Mouse (Mus musculus): ENCODE measurements around the gene Krit1. TPM values are rescaled to one million over a fixed set of nuclear protein-coding genes. Genes with fewer than 3 reads are reported as not detected.
"Not testable (repeated sequence)": the region's sequence is repeated elsewhere in the genome, so short reads cannot be mapped to it uniquely, and the experiment has no call there.

Gene Krit1
- polyA plus RNA-seq, 1 experiment from 2014 or later, result 30.8 TPM

GRCm38 (mm10) chr5:3784751-3785496 is 18.1 kb upstream of the Krit1 start:
- H3K9me3 ChIP-seq (ENCODE audit: low read length), result no peaks in the 10 kb centered on the region
- H3K4me2 ChIP-seq (replicated peaks; ENCODE audit: low read depth, low read length), result no peak overlapping the region
- no peak overlapping the region for H3K4me3 ChIP-seq (ENCODE audit: low read depth, low read length)
- no peak; the same call in 1 of the 2 replicates for ATAC-seq
- TF ChIP-seq EP300 (IDR thresholded peaks at IDR 0.05), result no peak
- no peak for TF ChIP-seq CTCF (IDR thresholded peaks at IDR 0.05)
- H3K36me3 ChIP-seq (ENCODE audit: insufficient read depth, low read length), result no peaks in the 10 kb centered on the region
- no peak overlapping the region for H3K27ac ChIP-seq (ENCODE audit: low read length)
- no peaks in the 10 kb centered on the region for H3K27me3 ChIP-seq (replicated peaks; ENCODE audit: insufficient read depth, low read length)
- DNase-seq (ENCODE audit: low spot score), result peak; percentile 28
- 64% methylated on average over 1 of the region's 1 CpGs for WGBS
- no peak overlapping the region for H3K9ac ChIP-seq (replicated peaks; ENCODE audit: low read depth)
- H3K4me1 ChIP-seq (ENCODE audit: insufficient read depth, low read depth, low read length), result no peaks in the 10 kb centered on the region

- H3K9ac ChIP-seq (replicated peaks; ENCODE audit: low read depth), result no peak overlapping the region
- H3K27ac ChIP-seq (ENCODE audit: low read length), result no peak overlapping the region
- DNase-seq (ENCODE audit: low spot score) (peak; percentile 15), ATAC-seq (peak; percentile 16; the same call in 1 of the 2 replicates)
- H3K4me1 ChIP-seq (ENCODE audit: insufficient read depth, low read depth, low read length), result no peaks in the 10 kb centered on the region
- H3K4me3 ChIP-seq (ENCODE audit: low read depth, low read length), result no peak overlapping the region
- no peaks in the 10 kb centered on the region for H3K36me3 ChIP-seq (ENCODE audit: insufficient read depth, low read length)
- H3K4me2 ChIP-seq (replicated peaks; ENCODE audit: low read depth, low read length), result no peak overlapping the region
- H3K9me3 ChIP-seq (ENCODE audit: low read length), result no peaks in the 10 kb centered on the region
- TF ChIP-seq EP300 (IDR thresholded peaks at IDR 0.05), result no peak
- no peak for TF ChIP-seq CTCF (IDR thresholded peaks at IDR 0.05)
- H3K27me3 ChIP-seq (replicated peaks; ENCODE audit: insufficient read depth, low read length), result no peaks in the 10 kb centered on the region
- WGBS, result 66% methylated on average over 4 of the region's 4 CpGs
Measured at GRCm38 (mm10) chr5:3787548-3787947, 15.4 kb upstream of the Krit1 start.

- Histone ChIP-seq H3K36me3 (ENCODE audit: insufficient read depth, low read length) (no peaks in the 10 kb centered on the region), H3K4me3 (ENCODE audit: low read depth, low read length) (no peak overlapping the region), H3K9ac (replicated peaks; ENCODE audit: low read depth) (no peak overlapping the region), H3K4me1 (ENCODE audit: insufficient read depth, low read depth, low read length) (no peaks in the 10 kb centered on the region), H3K27me3 (replicated peaks; ENCODE audit: insufficient read depth, low read length) (no peaks in the 10 kb centered on the region), H3K4me2 (replicated peaks; ENCODE audit: low read depth, low read length) (no peak overlapping the region), H3K9me3 (ENCODE audit: low read length) (no peaks in the 10 kb centered on the region), H3K27ac (ENCODE audit: low read length) (no peak overlapping the region)
- no peak for ATAC-seq
- TF ChIP-seq CTCF (IDR thresholded peaks at IDR 0.05) (no peak), EP300 (IDR thresholded peaks at IDR 0.05) (no peak)
- DNase-seq (ENCODE audit: low spot score), result no peak
Measured at GRCm38 (mm10) chr5:3791048-3791447, 11.9 kb upstream of the Krit1 start.

GRCm38 (mm10) chr5:3797101-3797500 is 5.9 kb upstream of the Krit1 start:
- not testable (repeated sequence) for H3K9ac ChIP-seq (replicated peaks; ENCODE audit: low read depth); H3K36me3 ChIP-seq (ENCODE audit: insufficient read depth, low read length); DNase-seq (ENCODE audit: low spot score); H3K4me1 ChIP-seq (ENCODE audit: insufficient read depth, low read depth, low read length); ATAC-seq; H3K27me3 ChIP-seq (replicated peaks; ENCODE audit: insufficient read depth, low read length); H3K9me3 ChIP-seq (ENCODE audit: low read length); H3K4me3 ChIP-seq (ENCODE audit: low read depth, low read length); H3K27ac ChIP-seq (ENCODE audit: low read length); H3K4me2 ChIP-seq (replicated peaks; ENCODE audit: low read depth, low read length)
- WGBS, result 90% methylated on average over 2 of the region's 2 CpGs

GRCm38 (mm10) chr5:3798656-3799055 is 4.3 kb upstream of the Krit1 start:
- not testable (repeated sequence) for H3K4me2 ChIP-seq (replicated peaks; ENCODE audit: low read depth, low read length); H3K9ac ChIP-seq (replicated peaks; ENCODE audit: low read depth); H3K4me3 ChIP-seq (ENCODE audit: low read depth, low read length); H3K9me3 ChIP-seq (ENCODE audit: low read length); H3K36me3 ChIP-seq (ENCODE audit: insufficient read depth, low read length); H3K27ac ChIP-seq (ENCODE audit: low read length); H3K4me1 ChIP-seq (ENCODE audit: insufficient read depth, low read depth, low read length); H3K27me3 ChIP-seq (replicated peaks; ENCODE audit: insufficient read depth, low read length); DNase-seq (ENCODE audit: low spot score); ATAC-seq

GRCm38 (mm10) chr5:3800041-3800440 is 2.9 kb upstream of the Krit1 start:
- DNase-seq (ENCODE audit: low spot score) (no peak), ATAC-seq (no peak)
- H3K4me3 ChIP-seq (ENCODE audit: low read depth, low read length), result no peak overlapping the region
- no peaks in the 10 kb centered on the region for H3K9me3 ChIP-seq (ENCODE audit: low read length)
- WGBS, result 77% methylated on average over 1 of the region's 1 CpGs
- H3K4me1 ChIP-seq (ENCODE audit: insufficient read depth, low read depth, low read length), result no peaks in the 10 kb centered on the region
- H3K9ac ChIP-seq (replicated peaks; ENCODE audit: low read depth), result no peak overlapping the region
- no peaks in the 10 kb centered on the region for H3K27me3 ChIP-seq (replicated peaks; ENCODE audit: insufficient read depth, low read length)
- H3K36me3 ChIP-seq (ENCODE audit: insufficient read depth, low read length), result no peaks in the 10 kb centered on the region
- no peak overlapping the region for H3K4me2 ChIP-seq (replicated peaks; ENCODE audit: low read depth, low read length)
- no peak overlapping the region for H3K27ac ChIP-seq (ENCODE audit: low read length)
- TF ChIP-seq EP300 (IDR thresholded peaks at IDR 0.05) (no peak), CTCF (IDR thresholded peaks at IDR 0.05) (no peak)

GRCm38 (mm10) chr5:3800881-3801280 is 2.1 kb upstream of the Krit1 start:
- TF ChIP-seq CTCF (IDR thresholded peaks at IDR 0.05) (no peak), EP300 (IDR thresholded peaks at IDR 0.05) (no peak)
- H3K4me3 ChIP-seq (ENCODE audit: low read depth, low read length), result no peak overlapping the region
- no peaks in the 10 kb centered on the region for H3K27me3 ChIP-seq (replicated peaks; ENCODE audit: insufficient read depth, low read length)
- no peaks in the 10 kb centered on the region for H3K36me3 ChIP-seq (ENCODE audit: insufficient read depth, low read length)
- no peaks in the 10 kb centered on the region for H3K4me1 ChIP-seq (ENCODE audit: insufficient read depth, low read depth, low read length)
- H3K9me3 ChIP-seq (ENCODE audit: low read length), result no peaks in the 10 kb centered on the region
- DNase-seq (ENCODE audit: low spot score), result no peak
- no peak for ATAC-seq
- 73% methylated on average over 4 of the region's 4 CpGs for WGBS
- H3K27ac ChIP-seq (ENCODE audit: low read length), result no peak overlapping the region
- H3K9ac ChIP-seq (replicated peaks; ENCODE audit: low read depth), result no peak overlapping the region
- H3K4me2 ChIP-seq (replicated peaks; ENCODE audit: low read depth, low read length), result no peak overlapping the region
